Mouse (Mus musculus) cortical plate, adult 2 months (tissue): ENCODE measurements at regions not wholly inside any gene's neighbourhood (a gene's known extent, or its start where the extent isn't known, plus 50 kb on each side); places are given as distances from the start of the nearest gene placed in this dataset.

ENCODE experiments used
- CTCF ChIP-seq: fragments of 200-500 bp; IDR thresholded peaks from 2 replicates; pipeline ENCODE4 v1.5.1; 2011; ENCODE audit warnings: mild to moderate bottlenecking, control low read depth, low read length; ENCODE audit not compliant: insufficient read depth; ENCODE audit errors: extremely low read depth
- POLR2A ChIP-seq: fragments of 200-500 bp; IDR thresholded peaks from 2 replicates; pipeline ENCODE4 v1.6.1; 2011; ENCODE audit warnings: mild to moderate bottlenecking, low read length, control low read depth; ENCODE audit not compliant: insufficient read depth; ENCODE audit errors: extremely low read depth

DNA sequence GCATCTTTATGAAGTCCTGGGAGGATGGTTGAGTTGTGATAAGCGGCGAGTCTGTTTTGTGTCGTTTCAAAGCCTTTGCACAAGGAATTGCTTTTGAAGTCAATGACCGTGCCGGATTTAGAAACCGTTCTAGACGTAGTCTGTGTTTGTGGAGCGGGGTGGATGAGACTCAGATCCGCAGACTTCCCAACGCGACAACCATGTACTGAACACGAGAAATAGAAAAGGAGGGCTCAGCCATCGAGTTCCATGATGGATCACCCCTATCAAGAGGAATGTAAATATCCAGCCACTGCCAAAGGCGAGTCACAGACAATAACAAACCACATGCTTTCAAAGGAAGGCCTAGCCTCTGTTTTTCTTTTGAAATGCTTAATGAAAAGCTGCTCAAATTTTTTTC is 120.5 kb downstream of the Mterf1b start:
- TF ChIP-seq POLR2A (no peak), CTCF (no peak)
